Mouse (Mus musculus) thymus, postnatal 0 days (tissue): Measurements from ENCODE around the gene Scgb1b15. TPM values are rescaled to one million over a fixed set of nuclear protein-coding genes. Genes with fewer than 3 reads are reported as not detected.
"Not testable (repeated sequence)": the region's sequence is repeated elsewhere in the genome, so short reads cannot be mapped to it uniquely, and the experiment has no call there.

ENCODE experiments used
- DNase-seq: peaks from one replicate; pipeline ENCODE4 v3.0.0-alpha.2; 2015; ENCODE audit warnings: low spot score
- polyA plus RNA-seq: library from polyadenylated mRNA; unstranded; fragments of >200 nt; fragmentation: Nextera tagmentation; extraction: Ambion mirVana; gene quantifications from 2 replicates; pipeline ENCODE4 v1.2.1, GENCODE M21; 2015

The Scgb1b15 gene
- polyA plus RNA-seq, result not detected in 2 replicates

- DNase-seq, result not testable (repeated sequence)
Observed at GRCm38 (mm10) chr7:32836254-32836653, at the start of gene Scgb1b15. Scgb1b15 (plus strand) TSS chr7:32836554.

- DNase-seq, result not testable (repeated sequence)
Observed at GRCm38 (mm10) chr7:32829562-32829961, 6.8 kb upstream of the Scgb1b15 start, which contains the start of gene Scgb2b15. Scgb2b15 (minus strand) TSS chr7:32829662.

Other genes with a start within 250 kb of the Scgb1b15 start
- not detected in 2 replicates for gene Scgb2b15, start 6.9 kb upstream of the Scgb1b15 start, polyA plus RNA-seq
- 0.39 TPM in 1 of 2 replicates, not detected in the other for gene Scgb2b17, start 220.0 kb downstream of the Scgb1b15 start, polyA plus RNA-seq
- not detected in 2 replicates for gene Scgb1b17, start 226.9 kb downstream of the Scgb1b15 start, polyA plus RNA-seq